Mouse (Mus musculus) kidney, adult 10 weeks (tissue): ENCODE measurements around the gene 1700017D01Rik. TPM values are rescaled to one million over a fixed set of nuclear protein-coding genes. Genes with fewer than 3 reads are reported as not detected.

ENCODE experiments used
- polyA plus RNA-seq: library from polyadenylated mRNA; stranded (reverse); fragments of 350-450 nt; fragmentation: Illumina TruSeq; extraction: RNeasy Lipid Tissue Mini Kit (QIAGEN cat#74804); gene quantifications from one replicate; pipeline ENCODE4 v1.2.3, GENCODE M21; 2014; ENCODE audit warnings: low read depth, low replicate concordance

Gene 1700017D01Rik
- not detected for polyA plus RNA-seq

DNA sequence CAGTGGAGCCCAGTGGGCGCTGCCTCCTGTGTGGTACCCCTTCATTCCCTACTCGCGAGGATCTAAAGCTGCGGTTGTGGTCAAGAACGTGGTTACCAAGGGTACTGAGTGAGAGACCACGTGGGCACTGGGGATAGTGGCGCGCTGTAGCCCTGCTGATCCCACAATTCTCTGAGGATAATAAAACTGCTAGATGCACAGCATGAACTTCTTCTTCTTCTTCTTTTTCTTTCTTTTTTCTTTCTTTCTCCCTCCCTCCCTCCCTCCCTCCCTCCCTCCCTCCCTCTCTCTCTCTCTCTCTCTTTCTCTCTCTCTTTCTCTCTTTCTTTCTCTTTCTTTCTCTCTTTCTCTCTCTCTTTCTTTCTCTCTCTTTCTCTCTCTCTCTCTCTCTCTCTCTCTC lies at the start of gene 1700017D01Rik:
Gene 1700017D01Rik (minus strand): TSS at position 101 of the 400 bp plus-strand sequence.

DNA sequence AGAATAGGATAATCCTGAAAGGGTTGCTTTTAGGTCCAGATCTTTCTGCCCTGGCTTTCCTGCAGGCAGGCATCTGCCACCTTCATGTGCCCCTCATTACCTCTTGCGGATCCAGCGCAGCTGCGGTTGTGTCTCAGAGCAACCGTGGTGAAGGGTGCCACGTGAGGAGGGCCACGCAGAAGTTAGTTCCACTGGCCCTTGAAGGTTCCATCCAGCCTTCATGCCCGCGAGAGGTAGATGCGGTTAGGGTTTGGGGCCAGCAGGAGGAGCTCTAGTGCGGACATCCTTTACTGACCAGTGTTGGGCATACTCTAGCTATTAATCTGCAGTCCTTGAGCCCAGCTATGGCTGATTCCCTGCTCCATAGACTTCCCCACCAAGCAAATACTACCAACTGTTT lies 34.5 kb upstream of the 1700017D01Rik start, which contains the start of gene 1700025F22Rik:
Gene 1700025F22Rik (minus strand): TSS at position 149 of the 400 bp plus-strand sequence.

DNA sequence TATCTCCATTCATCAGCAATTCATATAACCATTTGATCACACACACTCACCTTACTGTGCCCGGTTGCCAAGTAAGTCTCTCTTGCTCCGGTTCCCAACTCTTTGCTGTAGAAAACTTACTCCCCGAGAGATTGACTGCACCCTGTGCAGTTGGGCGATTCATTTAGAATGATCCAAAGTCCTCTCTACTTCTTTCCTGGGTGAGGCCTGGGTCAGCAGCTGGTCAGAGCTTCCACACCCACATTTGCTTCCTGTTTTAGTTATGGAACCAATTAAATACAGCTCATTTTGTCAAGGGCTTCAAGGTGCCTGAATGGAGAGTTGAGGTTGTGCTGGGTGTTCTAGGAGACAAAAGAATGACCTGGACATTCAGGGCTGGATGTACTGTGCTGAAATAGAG lies 49.7 kb downstream of the 1700017D01Rik start, which contains the start of gene Ms4a8a:
Gene Ms4a8a (minus strand): TSS at position 169 of the 400 bp plus-strand sequence.

Other genes with a start within 250 kb of the 1700017D01Rik start
- 2.8 TPM for gene Tmem109, start 248.9 kb downstream of the 1700017D01Rik start, polyA plus RNA-seq
- 37.5 TPM for gene Prpf19, start 235.6 kb downstream of the 1700017D01Rik start, polyA plus RNA-seq
- gene Zp1, start 210.2 kb downstream of the 1700017D01Rik start, polyA plus RNA-seq, result not detected
- not detected for gene Ptgdr2, start 193.7 kb downstream of the 1700017D01Rik start, polyA plus RNA-seq
- gene Ccdc86, start 181.6 kb downstream of the 1700017D01Rik start, polyA plus RNA-seq, result 1.1 TPM
- gene Ms4a10, start 156.2 kb downstream of the 1700017D01Rik start, polyA plus RNA-seq, result not detected
- not detected for gene Ms4a15, start 137.6 kb downstream of the 1700017D01Rik start, polyA plus RNA-seq
- gene Ms4a18, start 112.8 kb downstream of the 1700017D01Rik start, polyA plus RNA-seq, result not detected
- not detected for gene Ms4a8a, start 49.8 kb downstream of the 1700017D01Rik start, polyA plus RNA-seq
- gene 1700025F22Rik, start 34.4 kb upstream of the 1700017D01Rik start, polyA plus RNA-seq, result not detected
- gene Ms4a13, start 65.9 kb upstream of the 1700017D01Rik start, polyA plus RNA-seq, result not detected
- gene Ms4a12, start 101.6 kb upstream of the 1700017D01Rik start, polyA plus RNA-seq, result not detected
- 0.53 TPM for gene Ms4a1, start 135.4 kb upstream of the 1700017D01Rik start, polyA plus RNA-seq
- gene Ms4a5, start 153.0 kb upstream of the 1700017D01Rik start, polyA plus RNA-seq, result not detected
- 0.53 TPM for gene Ms4a14, start 183.6 kb upstream of the 1700017D01Rik start, polyA plus RNA-seq
- 3.0 TPM for gene Ms4a7, start 205.3 kb upstream of the 1700017D01Rik start, polyA plus RNA-seq
- gene Ms4a4a, start 244.6 kb upstream of the 1700017D01Rik start, polyA plus RNA-seq, result 0.61 TPM